Mouse (Mus musculus) liver, adult 2 months (tissue): ENCODE measurements around the gene Itga1.

ENCODE experiments used
- CTCF ChIP-seq: fragments of 200-500 bp; IDR thresholded peaks from 2 replicates; pipeline ENCODE4 v1.5.1; 2011; ENCODE audit warnings: low read depth, low read length, control low read depth
- POLR2A ChIP-seq: fragments of 200-500 bp; IDR thresholded peaks from 2 replicates; pipeline ENCODE4 v1.6.1; 2011; ENCODE audit warnings: low read length, control low read depth; ENCODE audit not compliant: insufficient read depth; ENCODE audit errors: extremely low read depth

- no peak for TF ChIP-seq CTCF
- no peak for TF ChIP-seq POLR2A
Measured at GRCm38 (mm10) chr13:115017545-115017944, 84.2 kb downstream of the Itga1 start.
